Mouse (Mus musculus): ENCODE results near the gene Tbc1d19. TPM values are rescaled to one million over a fixed set of nuclear protein-coding genes. Genes with fewer than 3 reads are reported as not detected.

Gene Tbc1d19
- polyA plus RNA-seq, 1 experiment from 2014 or later: 78.1 TPM

DNA sequence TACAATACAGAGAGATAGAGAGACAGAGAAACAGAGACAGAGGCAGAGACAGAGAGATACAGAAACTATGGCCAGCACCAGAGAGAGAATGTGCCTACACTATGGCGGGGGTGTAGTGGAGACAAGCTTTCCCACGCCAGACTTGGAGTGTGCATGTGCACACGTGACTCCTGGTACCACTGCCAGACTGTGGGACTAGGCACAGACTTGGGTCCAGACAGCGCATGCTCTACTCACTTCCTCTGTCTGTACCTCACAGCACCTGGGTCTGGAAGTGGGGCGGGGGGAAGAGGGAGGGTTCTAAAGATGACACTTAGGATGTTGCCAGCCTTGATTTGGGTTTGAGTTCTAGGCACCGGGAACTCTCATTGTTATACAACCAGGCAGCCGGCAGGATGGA lies 118.5 kb downstream of the Tbc1d19 start:
- H3K4me3 ChIP-seq (ENCODE audit: low read depth, low read length): no peak overlapping the region
- H3K9ac ChIP-seq (replicated peaks; ENCODE audit: low read depth, low read length): no peak overlapping the region
- 87% methylated on average over 7 of the region's 7 CpGs for WGBS
- no peak overlapping the region for H3K27ac ChIP-seq (ENCODE audit: low read depth, low read length)
- ATAC-seq (ENCODE audit: low read depth): no peak
- no peaks in the 10 kb centered on the region for H3K27me3 ChIP-seq (ENCODE audit: control insufficient read depth, insufficient read depth, low read length)
- H3K9me3 ChIP-seq (ENCODE audit: control insufficient read depth, low read length): no peaks in the 10 kb centered on the region
- no peaks in the 10 kb centered on the region for H3K36me3 ChIP-seq (ENCODE audit: control insufficient read depth, insufficient read depth, low read length)
- no peaks in the 10 kb centered on the region for H3K4me1 ChIP-seq (ENCODE audit: control insufficient read depth, insufficient read depth, low read length)
- H3K4me2 ChIP-seq (ENCODE audit: low read depth, low read length): no peak overlapping the region

DNA sequence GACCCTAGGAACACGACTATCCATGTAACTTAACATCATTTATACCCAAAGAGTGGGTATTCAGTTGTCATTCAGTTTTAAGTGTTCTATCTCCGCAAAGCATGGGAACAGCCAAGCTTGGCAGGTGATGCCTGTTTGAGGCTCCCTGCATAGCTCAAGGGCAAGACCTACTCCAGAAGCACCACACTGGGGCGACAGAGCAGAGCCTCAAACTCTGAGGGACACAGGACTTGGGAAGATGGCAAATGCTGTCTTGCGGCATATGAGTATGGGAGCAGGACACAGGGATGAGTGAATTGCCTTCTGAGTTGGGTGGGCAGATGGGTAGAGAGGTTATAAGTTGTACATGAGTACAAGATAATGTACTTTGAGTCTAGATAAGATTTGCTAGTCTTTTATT lies 119.1 kb downstream of the Tbc1d19 start:
- no peak for ATAC-seq (ENCODE audit: low read depth)
- Histone ChIP-seq H3K4me1 (ENCODE audit: control insufficient read depth, insufficient read depth, low read length) (no peaks in the 10 kb centered on the region), H3K27ac (ENCODE audit: low read depth, low read length) (no peak overlapping the region), H3K27me3 (ENCODE audit: control insufficient read depth, insufficient read depth, low read length) (no peaks in the 10 kb centered on the region), H3K4me2 (ENCODE audit: low read depth, low read length) (no peak overlapping the region), H3K9ac (replicated peaks; ENCODE audit: low read depth, low read length) (no peak overlapping the region), H3K9me3 (ENCODE audit: control insufficient read depth, low read length) (no peaks in the 10 kb centered on the region), H3K4me3 (ENCODE audit: low read depth, low read length) (no peak overlapping the region), H3K36me3 (ENCODE audit: control insufficient read depth, insufficient read depth, low read length) (no peaks in the 10 kb centered on the region)
- WGBS: 90% methylated on average over 4 of the region's 4 CpGs

DNA sequence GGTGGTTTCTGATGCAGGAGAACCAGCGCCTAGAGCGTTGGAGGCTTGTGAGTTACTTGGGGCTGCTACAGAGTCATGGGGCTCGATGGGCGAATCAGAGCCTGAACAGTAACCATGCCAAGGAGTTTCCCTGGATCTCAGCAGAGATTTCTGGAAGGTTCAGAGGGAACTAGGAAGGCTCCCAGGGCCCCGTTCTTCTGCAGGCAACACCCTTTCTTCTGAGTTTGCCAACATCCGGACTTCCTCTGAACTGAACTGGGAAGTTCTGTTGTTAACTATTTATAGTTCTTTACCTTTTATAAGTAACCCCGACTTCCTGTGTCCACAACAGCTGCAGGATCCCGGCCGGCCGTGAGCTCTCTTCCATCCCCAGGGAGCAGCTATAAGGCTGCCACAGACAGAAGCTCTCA lies 119.8 kb downstream of the Tbc1d19 start:
- Histone ChIP-seq H3K4me1 (ENCODE audit: control insufficient read depth, insufficient read depth, low read length) (no peaks in the 10 kb centered on the region), H3K4me2 (ENCODE audit: low read depth, low read length) (no peak overlapping the region), H3K27me3 (ENCODE audit: control insufficient read depth, insufficient read depth, low read length) (no peaks in the 10 kb centered on the region), H3K36me3 (ENCODE audit: control insufficient read depth, insufficient read depth, low read length) (no peaks in the 10 kb centered on the region), H3K9me3 (ENCODE audit: control insufficient read depth, low read length) (no peaks in the 10 kb centered on the region), H3K27ac (ENCODE audit: low read depth, low read length) (no peak overlapping the region), H3K9ac (replicated peaks; ENCODE audit: low read depth, low read length) (no peak overlapping the region), H3K4me3 (ENCODE audit: low read depth, low read length) (no peak overlapping the region)
- WGBS: 78% methylated on average over 10 of the region's 10 CpGs
- no peak for ATAC-seq (ENCODE audit: low read depth)

DNA sequence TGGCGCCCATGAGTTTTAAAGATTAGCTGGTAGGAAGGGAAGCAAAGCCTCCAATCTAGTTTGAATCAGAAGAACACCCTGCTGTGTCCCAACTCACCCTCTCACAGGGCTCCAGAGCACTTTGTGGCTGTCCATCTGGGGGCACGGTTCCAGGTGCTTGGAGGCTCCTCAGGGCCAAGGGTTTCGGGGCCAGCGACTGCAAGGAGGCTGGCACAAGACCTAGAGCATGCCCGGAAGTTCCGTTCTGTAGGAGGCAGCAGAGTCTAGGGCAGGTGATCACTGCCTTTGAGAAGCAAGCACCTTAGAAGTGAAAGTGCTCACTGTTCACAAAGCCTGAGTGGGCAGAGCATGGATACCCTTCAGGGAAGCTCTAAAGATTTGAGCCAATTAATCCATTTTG lies 120.4 kb downstream of the Tbc1d19 start:
- WGBS: 81% methylated on average over 6 of the region's 6 CpGs
- H3K4me2 ChIP-seq (ENCODE audit: low read depth, low read length): no peak overlapping the region
- H3K27me3 ChIP-seq (ENCODE audit: control insufficient read depth, insufficient read depth, low read length): no peaks in the 10 kb centered on the region
- no peaks in the 10 kb centered on the region for H3K9me3 ChIP-seq (ENCODE audit: control insufficient read depth, low read length)
- no peak overlapping the region for H3K27ac ChIP-seq (ENCODE audit: low read depth, low read length)
- no peak overlapping the region for H3K9ac ChIP-seq (replicated peaks; ENCODE audit: low read depth, low read length)
- no peak for ATAC-seq (ENCODE audit: low read depth)
- H3K4me1 ChIP-seq (ENCODE audit: control insufficient read depth, insufficient read depth, low read length): no peaks in the 10 kb centered on the region
- no peaks in the 10 kb centered on the region for H3K36me3 ChIP-seq (ENCODE audit: control insufficient read depth, insufficient read depth, low read length)
- no peak overlapping the region for H3K4me3 ChIP-seq (ENCODE audit: low read depth, low read length)

DNA sequence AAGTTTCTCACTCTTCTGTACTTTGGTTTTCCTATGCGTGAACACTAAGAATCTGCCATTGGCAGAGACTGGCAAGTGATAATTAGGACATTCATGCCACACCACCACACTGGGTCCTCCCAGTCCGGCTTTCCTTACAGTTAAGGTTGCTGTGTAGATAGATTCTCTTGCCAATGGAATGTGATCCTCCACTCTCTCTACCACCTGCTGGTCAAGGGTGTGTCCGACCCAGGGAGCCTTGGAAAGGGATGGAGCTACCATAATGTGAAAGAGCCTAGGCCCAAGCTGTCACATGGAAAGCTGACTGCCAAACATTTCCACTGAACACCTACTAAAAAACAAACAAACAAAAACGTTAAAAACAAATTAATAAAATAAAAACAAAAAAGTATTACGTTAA lies 121.6 kb downstream of the Tbc1d19 start:
- no peaks in the 10 kb centered on the region for H3K4me1 ChIP-seq (ENCODE audit: control insufficient read depth, insufficient read depth, low read length)
- H3K4me3 ChIP-seq (ENCODE audit: low read depth, low read length): no peak overlapping the region
- no peak overlapping the region for H3K4me2 ChIP-seq (ENCODE audit: low read depth, low read length)
- no peak for ATAC-seq (ENCODE audit: low read depth)
- H3K27ac ChIP-seq (ENCODE audit: low read depth, low read length): no peak overlapping the region
- no peak overlapping the region for H3K9ac ChIP-seq (replicated peaks; ENCODE audit: low read depth, low read length)
- H3K9me3 ChIP-seq (ENCODE audit: control insufficient read depth, low read length): no peaks in the 10 kb centered on the region
- H3K36me3 ChIP-seq (ENCODE audit: control insufficient read depth, insufficient read depth, low read length): no peaks in the 10 kb centered on the region
- no peaks in the 10 kb centered on the region for H3K27me3 ChIP-seq (ENCODE audit: control insufficient read depth, insufficient read depth, low read length)
- WGBS: 81% methylated on average over 5 of the region's 5 CpGs

DNA sequence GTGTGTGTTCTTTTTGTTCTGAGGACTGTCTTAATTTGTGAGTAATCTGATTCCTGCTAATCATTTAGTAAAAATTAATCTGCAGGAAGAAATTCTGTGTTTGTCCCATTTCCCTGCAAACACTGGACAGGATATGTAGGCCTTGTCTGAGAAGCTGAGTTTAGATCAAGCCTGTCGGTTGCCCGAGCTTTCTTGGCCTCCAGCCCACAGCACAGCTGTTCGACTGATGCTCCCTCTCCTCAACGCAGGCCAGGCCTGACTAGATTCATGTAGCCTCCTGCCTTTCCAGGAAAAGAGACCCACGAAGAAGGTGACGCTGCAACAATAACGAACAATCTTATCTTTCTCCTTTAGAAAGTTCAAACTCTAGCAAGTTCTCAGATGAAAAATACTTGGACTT lies 124.2 kb downstream of the Tbc1d19 start:
- Histone ChIP-seq H3K9ac (replicated peaks; ENCODE audit: low read depth, low read length) (no peak overlapping the region), H3K4me1 (ENCODE audit: control insufficient read depth, insufficient read depth, low read length) (no peaks in the 10 kb centered on the region), H3K4me2 (ENCODE audit: low read depth, low read length) (no peak overlapping the region), H3K4me3 (ENCODE audit: low read depth, low read length) (no peak overlapping the region), H3K27ac (ENCODE audit: low read depth, low read length) (no peak overlapping the region), H3K9me3 (ENCODE audit: control insufficient read depth, low read length) (no peaks in the 10 kb centered on the region), H3K27me3 (ENCODE audit: control insufficient read depth, insufficient read depth, low read length) (no peaks in the 10 kb centered on the region), H3K36me3 (ENCODE audit: control insufficient read depth, insufficient read depth, low read length) (no peaks in the 10 kb centered on the region)
- ATAC-seq (ENCODE audit: low read depth): no peak
- 63% methylated on average over 7 of the region's 7 CpGs for WGBS

DNA sequence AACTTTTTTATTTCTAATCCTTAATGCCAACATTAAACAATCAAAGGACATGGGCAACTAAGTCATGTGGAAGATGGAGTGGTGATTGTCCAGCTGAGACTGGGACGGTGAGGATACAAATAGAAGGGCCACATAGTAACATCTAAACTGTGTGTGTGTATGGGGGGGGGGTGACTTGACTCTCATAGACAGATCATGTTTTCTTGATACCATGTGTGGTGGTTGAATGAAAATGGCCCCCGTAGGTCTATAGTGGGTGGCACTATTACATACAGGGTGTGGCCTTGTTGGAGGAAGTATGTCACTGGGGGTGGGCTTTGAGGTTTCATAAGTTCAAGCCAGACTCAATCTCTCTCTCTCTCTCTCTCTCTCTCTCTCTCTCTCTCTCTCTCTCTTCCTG lies 124.6 kb downstream of the Tbc1d19 start:
- WGBS: 92% methylated on average over 2 of the region's 2 CpGs
- no peak overlapping the region for H3K4me3 ChIP-seq (ENCODE audit: low read depth, low read length)
- no peaks in the 10 kb centered on the region for H3K9me3 ChIP-seq (ENCODE audit: control insufficient read depth, low read length)
- no peak for ATAC-seq (ENCODE audit: low read depth)
- no peaks in the 10 kb centered on the region for H3K27me3 ChIP-seq (ENCODE audit: control insufficient read depth, insufficient read depth, low read length)
- H3K36me3 ChIP-seq (ENCODE audit: control insufficient read depth, insufficient read depth, low read length): no peaks in the 10 kb centered on the region
- no peak overlapping the region for H3K9ac ChIP-seq (replicated peaks; ENCODE audit: low read depth, low read length)
- no peak overlapping the region for H3K27ac ChIP-seq (ENCODE audit: low read depth, low read length)
- no peaks in the 10 kb centered on the region for H3K4me1 ChIP-seq (ENCODE audit: control insufficient read depth, insufficient read depth, low read length)
- H3K4me2 ChIP-seq (ENCODE audit: low read depth, low read length): no peak overlapping the region

DNA sequence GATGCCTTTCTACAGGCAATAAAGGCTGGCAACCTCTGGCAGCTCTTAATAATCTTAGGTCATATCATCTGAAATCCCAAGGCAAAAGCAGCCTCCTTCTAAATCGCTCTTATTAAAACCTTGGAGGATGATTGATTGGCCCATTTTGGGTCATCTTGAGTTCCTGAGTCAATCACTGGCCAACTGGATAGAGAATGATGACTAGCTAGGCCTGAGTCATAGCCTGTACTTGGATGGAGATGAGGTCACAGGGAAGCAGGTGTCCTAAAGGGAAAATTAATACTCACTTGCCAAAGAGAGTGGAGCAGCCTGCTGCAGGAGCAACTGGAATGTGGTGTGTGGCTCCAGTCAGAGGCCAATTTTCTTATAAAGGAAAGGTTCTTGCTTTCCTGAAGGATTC lies 125.4 kb downstream of the Tbc1d19 start:
- Histone ChIP-seq H3K4me1 (ENCODE audit: control insufficient read depth, insufficient read depth, low read length) (no peaks in the 10 kb centered on the region), H3K4me3 (ENCODE audit: low read depth, low read length) (no peak overlapping the region), H3K9ac (replicated peaks; ENCODE audit: low read depth, low read length) (no peak overlapping the region), H3K9me3 (ENCODE audit: control insufficient read depth, low read length) (no peaks in the 10 kb centered on the region), H3K27ac (ENCODE audit: low read depth, low read length) (no peak overlapping the region), H3K27me3 (ENCODE audit: control insufficient read depth, insufficient read depth, low read length) (no peaks in the 10 kb centered on the region), H3K4me2 (ENCODE audit: low read depth, low read length) (no peak overlapping the region), H3K36me3 (ENCODE audit: control insufficient read depth, insufficient read depth, low read length) (no peaks in the 10 kb centered on the region)
- WGBS: 89% methylated on average over 1 of the region's 1 CpGs
- no peak for ATAC-seq (ENCODE audit: low read depth)

DNA sequence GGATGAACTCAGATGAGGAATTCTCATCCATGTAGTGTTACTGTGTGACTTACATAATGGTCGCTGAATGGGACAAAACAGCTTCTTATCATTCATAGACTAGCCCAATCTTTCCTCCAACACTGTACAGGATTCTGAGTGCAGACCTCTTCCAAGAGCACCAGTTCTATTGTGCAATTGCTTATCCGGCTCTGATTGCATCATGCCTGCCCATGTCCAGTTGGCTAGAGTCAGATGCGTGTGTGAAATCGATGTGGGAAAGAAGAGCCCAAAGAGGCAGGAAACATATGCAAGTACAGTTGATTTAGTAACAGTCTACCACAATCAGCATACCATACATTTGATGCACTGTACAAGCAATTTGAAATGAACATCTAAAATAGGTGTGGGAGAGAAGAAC lies 127.8 kb downstream of the Tbc1d19 start:
- H3K36me3 ChIP-seq (ENCODE audit: control insufficient read depth, insufficient read depth, low read length): no peaks in the 10 kb centered on the region
- no peaks in the 10 kb centered on the region for H3K4me1 ChIP-seq (ENCODE audit: control insufficient read depth, insufficient read depth, low read length)
- WGBS: 97% methylated on average over 4 of the region's 4 CpGs
- no peak overlapping the region for H3K27ac ChIP-seq (ENCODE audit: low read depth, low read length)
- no peak overlapping the region for H3K4me2 ChIP-seq (ENCODE audit: low read depth, low read length)
- H3K9ac ChIP-seq (replicated peaks; ENCODE audit: low read depth, low read length): no peak overlapping the region
- no peak for ATAC-seq (ENCODE audit: low read depth)
- no peak overlapping the region for H3K4me3 ChIP-seq (ENCODE audit: low read depth, low read length)
- H3K27me3 ChIP-seq (ENCODE audit: control insufficient read depth, insufficient read depth, low read length): no peaks in the 10 kb centered on the region
- H3K9me3 ChIP-seq (ENCODE audit: control insufficient read depth, low read length): no peaks in the 10 kb centered on the region

DNA sequence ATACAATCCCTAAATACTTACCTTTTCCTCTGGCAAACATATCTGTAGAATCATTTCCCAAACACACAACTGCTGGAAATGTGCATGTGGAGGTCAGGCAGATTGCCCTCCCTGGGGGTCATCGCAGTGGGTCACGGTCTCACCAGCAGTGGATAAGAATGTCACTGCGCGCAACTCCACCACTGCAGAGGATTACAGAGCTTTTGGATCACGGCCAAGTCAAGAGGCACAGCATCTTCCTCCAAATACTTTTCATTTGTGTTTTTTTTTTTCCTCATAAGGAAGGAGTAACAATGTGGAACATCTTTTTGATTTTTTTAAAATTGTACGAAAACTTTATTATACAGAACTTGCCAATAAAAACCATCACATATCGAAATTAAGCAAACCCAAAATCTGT lies 129.6 kb downstream of the Tbc1d19 start:
- no peak overlapping the region for H3K9ac ChIP-seq (replicated peaks; ENCODE audit: low read depth, low read length)
- 84% methylated on average over 7 of the region's 7 CpGs for WGBS
- no peaks in the 10 kb centered on the region for H3K9me3 ChIP-seq (ENCODE audit: control insufficient read depth, low read length)
- H3K4me2 ChIP-seq (ENCODE audit: low read depth, low read length): no peak overlapping the region
- no peaks in the 10 kb centered on the region for H3K27me3 ChIP-seq (ENCODE audit: control insufficient read depth, insufficient read depth, low read length)
- H3K27ac ChIP-seq (ENCODE audit: low read depth, low read length): no peak overlapping the region
- no peaks in the 10 kb centered on the region for H3K36me3 ChIP-seq (ENCODE audit: control insufficient read depth, insufficient read depth, low read length)
- no peak for ATAC-seq (ENCODE audit: low read depth)
- no peak overlapping the region for H3K4me3 ChIP-seq (ENCODE audit: low read depth, low read length)
- no peaks in the 10 kb centered on the region for H3K4me1 ChIP-seq (ENCODE audit: control insufficient read depth, insufficient read depth, low read length)
